Mouse (Mus musculus): Measurements from ENCODE around the gene Gm10273. TPM values are rescaled to one million over a fixed set of nuclear protein-coding genes. Genes with fewer than 3 reads are reported as not detected.
"Not testable (repeated sequence)": the region's sequence is repeated elsewhere in the genome, so short reads cannot be mapped to it uniquely, and the experiment has no call there.

Gm10273 gene
- total RNA-seq (2017) = 34.6 and 55.0 TPM in 2 replicates

- ATAC-seq (replicated peaks in 1 of 2; ENCODE audit: insufficient read depth in 1 of 2, low FRiP score in 2 of 2, low TSS enrichment in 1 of 2, low read depth in 1 of 2, poor library complexity in 2 of 2, severe bottlenecking in 2 of 2) = not testable (repeated sequence)
These were observed at the start of gene Gm10273 for GRCm38 (mm10) chr10:59395461-59395860. Gene Gm10273, plus strand, starts transcription at chr10:59395632.

GRCm38 (mm10) chr10:59346560-59346959, 48.9 kb upstream of the Gm10273 start:
- no peak for ATAC-seq (replicated peaks in 1 of 2; ENCODE audit: insufficient read depth in 1 of 2, low FRiP score in 2 of 2, low TSS enrichment in 1 of 2, low read depth in 1 of 2, poor library complexity in 2 of 2, severe bottlenecking in 2 of 2)

GRCm38 (mm10) chr10:59348200-59348599, 47.2 kb upstream of the Gm10273 start:
- peak; percentile 27 to 45; a peak in 1 of 4 replicates for ATAC-seq (replicated peaks in 1 of 2; ENCODE audit: insufficient read depth in 1 of 2, low FRiP score in 2 of 2, low TSS enrichment in 1 of 2, low read depth in 1 of 2, poor library complexity in 2 of 2, severe bottlenecking in 2 of 2)

GRCm38 (mm10) chr10:59349536-59349935, 45.9 kb upstream of the Gm10273 start:
- no peak for ATAC-seq (replicated peaks in 1 of 2; ENCODE audit: insufficient read depth in 1 of 2, low FRiP score in 2 of 2, low TSS enrichment in 1 of 2, low read depth in 1 of 2, poor library complexity in 2 of 2, severe bottlenecking in 2 of 2)

- ATAC-seq (replicated peaks in 1 of 2; ENCODE audit: insufficient read depth in 1 of 2, low FRiP score in 2 of 2, low TSS enrichment in 1 of 2, low read depth in 1 of 2, poor library complexity in 2 of 2, severe bottlenecking in 2 of 2) = no peak
These were observed 42.4 kb upstream of the Gm10273 start for GRCm38 (mm10) chr10:59353065-59353464.

- no peak for ATAC-seq (replicated peaks in 1 of 2; ENCODE audit: insufficient read depth in 1 of 2, low FRiP score in 2 of 2, low TSS enrichment in 1 of 2, low read depth in 1 of 2, poor library complexity in 2 of 2, severe bottlenecking in 2 of 2)
These were observed 41.3 kb upstream of the Gm10273 start for GRCm38 (mm10) chr10:59354120-59354519.

- no peak for ATAC-seq (replicated peaks in 1 of 2; ENCODE audit: insufficient read depth in 1 of 2, low FRiP score in 2 of 2, low TSS enrichment in 1 of 2, low read depth in 1 of 2, poor library complexity in 2 of 2, severe bottlenecking in 2 of 2)
These were observed 40.4 kb upstream of the Gm10273 start for GRCm38 (mm10) chr10:59355020-59355419.

- ATAC-seq (replicated peaks in 1 of 2; ENCODE audit: insufficient read depth in 1 of 2, low FRiP score in 2 of 2, low TSS enrichment in 1 of 2, low read depth in 1 of 2, poor library complexity in 2 of 2, severe bottlenecking in 2 of 2) = no peak
These were observed 36.7 kb upstream of the Gm10273 start for GRCm38 (mm10) chr10:59358744-59359143.

GRCm38 (mm10) chr10:59363208-59363607, 32.2 kb upstream of the Gm10273 start:
- ATAC-seq (replicated peaks in 1 of 2; ENCODE audit: insufficient read depth in 1 of 2, low FRiP score in 2 of 2, low TSS enrichment in 1 of 2, low read depth in 1 of 2, poor library complexity in 2 of 2, severe bottlenecking in 2 of 2) = no peak

- ATAC-seq (replicated peaks in 1 of 2; ENCODE audit: insufficient read depth in 1 of 2, low FRiP score in 2 of 2, low TSS enrichment in 1 of 2, low read depth in 1 of 2, poor library complexity in 2 of 2, severe bottlenecking in 2 of 2) = no peak
These were observed 30.9 kb upstream of the Gm10273 start for GRCm38 (mm10) chr10:59364551-59364950.

- ATAC-seq (replicated peaks in 1 of 2; ENCODE audit: insufficient read depth in 1 of 2, low FRiP score in 2 of 2, low TSS enrichment in 1 of 2, low read depth in 1 of 2, poor library complexity in 2 of 2, severe bottlenecking in 2 of 2) = no peak
These were observed 29.4 kb upstream of the Gm10273 start for GRCm38 (mm10) chr10:59365804-59366589.

- no peak for ATAC-seq (replicated peaks in 1 of 2; ENCODE audit: insufficient read depth in 1 of 2, low FRiP score in 2 of 2, low TSS enrichment in 1 of 2, low read depth in 1 of 2, poor library complexity in 2 of 2, severe bottlenecking in 2 of 2)
These were observed 28.7 kb upstream of the Gm10273 start for GRCm38 (mm10) chr10:59366746-59367145.

GRCm38 (mm10) chr10:59367206-59367605, 28.2 kb upstream of the Gm10273 start:
- no peak for ATAC-seq (replicated peaks in 1 of 2; ENCODE audit: insufficient read depth in 1 of 2, low FRiP score in 2 of 2, low TSS enrichment in 1 of 2, low read depth in 1 of 2, poor library complexity in 2 of 2, severe bottlenecking in 2 of 2)

GRCm38 (mm10) chr10:59368729-59369128, 26.7 kb upstream of the Gm10273 start:
- ATAC-seq (replicated peaks in 1 of 2; ENCODE audit: insufficient read depth in 1 of 2, low FRiP score in 2 of 2, low TSS enrichment in 1 of 2, low read depth in 1 of 2, poor library complexity in 2 of 2, severe bottlenecking in 2 of 2) = no peak

GRCm38 (mm10) chr10:59369426-59369825, 26.0 kb upstream of the Gm10273 start:
- no peak for ATAC-seq (replicated peaks in 1 of 2; ENCODE audit: insufficient read depth in 1 of 2, low FRiP score in 2 of 2, low TSS enrichment in 1 of 2, low read depth in 1 of 2, poor library complexity in 2 of 2, severe bottlenecking in 2 of 2)

- no peak for ATAC-seq (replicated peaks in 1 of 2; ENCODE audit: insufficient read depth in 1 of 2, low FRiP score in 2 of 2, low TSS enrichment in 1 of 2, low read depth in 1 of 2, poor library complexity in 2 of 2, severe bottlenecking in 2 of 2)
These were observed 17.5 kb upstream of the Gm10273 start for GRCm38 (mm10) chr10:59377906-59378305.

- no peak for ATAC-seq (replicated peaks in 1 of 2; ENCODE audit: insufficient read depth in 1 of 2, low FRiP score in 2 of 2, low TSS enrichment in 1 of 2, low read depth in 1 of 2, poor library complexity in 2 of 2, severe bottlenecking in 2 of 2)
These were observed 16.7 kb upstream of the Gm10273 start for GRCm38 (mm10) chr10:59378728-59379127.

GRCm38 (mm10) chr10:59379927-59380326, 15.5 kb upstream of the Gm10273 start:
- 0 out of 4 replicates have a peak, but pooled peaks of 1 of the 2 experiments have one; percentile 46 for ATAC-seq (replicated peaks in 1 of 2; ENCODE audit: insufficient read depth in 1 of 2, low FRiP score in 2 of 2, low TSS enrichment in 1 of 2, low read depth in 1 of 2, poor library complexity in 2 of 2, severe bottlenecking in 2 of 2)

- ATAC-seq (replicated peaks in 1 of 2; ENCODE audit: insufficient read depth in 1 of 2, low FRiP score in 2 of 2, low TSS enrichment in 1 of 2, low read depth in 1 of 2, poor library complexity in 2 of 2, severe bottlenecking in 2 of 2) = peak in 1 of 2 experiments; percentile 32; a peak in 1 of 4 replicates
These were observed 15.0 kb upstream of the Gm10273 start for GRCm38 (mm10) chr10:59380411-59380821.
